Mouse (Mus musculus) embryonic fibroblast, embryonic 13.5 days (primary cell): ENCODE results near the gene Car5a.

ENCODE experiments used
- CTCF ChIP-seq: IDR thresholded peaks from 2 replicates; pipeline ENCODE4 v1.5.1; 2011; ENCODE audit warnings: mild to moderate bottlenecking, control low read depth, low read length, moderate library complexity, borderline replicate concordance; ENCODE audit not compliant: insufficient read depth
- POLR2A ChIP-seq: IDR thresholded peaks from 2 replicates; pipeline ENCODE4 v1.6.1; 2011; ENCODE audit warnings: low read depth, mild to moderate bottlenecking, control low read depth, low read length, moderate library complexity

GRCm38 (mm10) chr8:121892875-121893274, 51.8 kb downstream of the Car5a start:
- TF ChIP-seq POLR2A = no peak
- TF ChIP-seq CTCF = no peak
